Mouse (Mus musculus) spleen, embryonic (tissue): ENCODE measurements around the gene Hrh2.

ENCODE experiments used
- CTCF ChIA-PET: fragments of 350-600 bp; sonication (Branson Sonifier 250); formaldehyde crosslinking; loops from one replicate; lab custom pipeline; 2022; lab: Charles Lee

Hrh2 gene

GRCm38 (mm10) chr13:54175426-54175825, 16.5 kb upstream of the Hrh2 start:
- CTCF ChIA-PET, result interaction anchor here (0.6 kb wide), 1 partner anchor 43 kb away, joined by 3 read pairs; no protein-coding TSS in a partner anchor

GRCm38 (mm10) chr13:54176406-54177020, 15.4 kb upstream of the Hrh2 start:
- CTCF ChIA-PET, result no interaction called here

- CTCF ChIA-PET, result no interaction called here
Measured at GRCm38 (mm10) chr13:54177346-54177745, 14.6 kb upstream of the Hrh2 start.

- CTCF ChIA-PET, result interaction anchor here (0.6 kb wide), 1 partner anchor 40 kb away, joined by 3 read pairs; no protein-coding TSS in a partner anchor
Measured at GRCm38 (mm10) chr13:54178647-54179046, 13.3 kb upstream of the Hrh2 start.

- CTCF ChIA-PET, result no interaction called here
Measured at GRCm38 (mm10) chr13:54179971-54180370, 12.0 kb upstream of the Hrh2 start.

GRCm38 (mm10) chr13:54180461-54180860, 11.5 kb upstream of the Hrh2 start:
- CTCF ChIA-PET, result no interaction called here

- CTCF ChIA-PET, result no interaction called here
Measured at GRCm38 (mm10) chr13:54181318-54181717, 10.6 kb upstream of the Hrh2 start.

- CTCF ChIA-PET, result no interaction called here
Measured at GRCm38 (mm10) chr13:54181947-54182346, 10.0 kb upstream of the Hrh2 start.

GRCm38 (mm10) chr13:54186394-54186793, 5.5 kb upstream of the Hrh2 start:
- CTCF ChIA-PET, result no interaction called here

- CTCF ChIA-PET, result no interaction called here
Measured at GRCm38 (mm10) chr13:54188190-54188706, 3.7 kb upstream of the Hrh2 start.

GRCm38 (mm10) chr13:54189896-54190295, 2.0 kb upstream of the Hrh2 start:
- CTCF ChIA-PET, result interaction anchor here (0.6 to 0.7 kb wide), 2 partner anchors 25 to 61 kb away, joined by 6 to 19 read pairs; no protein-coding TSS in a partner anchor

- CTCF ChIA-PET, result no interaction called here
Measured at GRCm38 (mm10) chr13:54191181-54191580, 748 bp upstream of the Hrh2 start.

GRCm38 (mm10) chr13:54193580-54193979, 1.7 kb downstream of the Hrh2 start:
- CTCF ChIA-PET, result no interaction called here

- CTCF ChIA-PET, result no interaction called here
Measured at GRCm38 (mm10) chr13:54199000-54199399, 7.1 kb downstream of the Hrh2 start.

GRCm38 (mm10) chr13:54202458-54202857, 10.5 kb downstream of the Hrh2 start:
- CTCF ChIA-PET, result no interaction called here

GRCm38 (mm10) chr13:54203419-54203818, 11.5 kb downstream of the Hrh2 start:
- CTCF ChIA-PET, result no interaction called here

- CTCF ChIA-PET, result no interaction called here
Measured at GRCm38 (mm10) chr13:54205195-54205594, 13.3 kb downstream of the Hrh2 start.

GRCm38 (mm10) chr13:54206140-54206753, 14.3 kb downstream of the Hrh2 start:
- CTCF ChIA-PET, result interaction anchor here (0.7 kb wide), 2 partner anchors 38 to 1821 kb away, joined by 3 read pairs; no protein-coding TSS in a partner anchor

- CTCF ChIA-PET, result no interaction called here
Measured at GRCm38 (mm10) chr13:54209476-54210253, 17.7 kb downstream of the Hrh2 start.

GRCm38 (mm10) chr13:54211528-54212488, 19.9 kb downstream of the Hrh2 start:
- CTCF ChIA-PET, result no interaction called here

- CTCF ChIA-PET, result no interaction called here
Measured at GRCm38 (mm10) chr13:54212516-54212915, 20.6 kb downstream of the Hrh2 start.
